Mouse (Mus musculus) kidney, postnatal 4 days (tissue): ENCODE data around the gene Mmp24.
A peak's percentile ranks its signal among the peaks of the same experiment; 100 is the strongest.

Experiments
- DNase-seq, 2 experiments: peaks; one replicate each; pipeline ENCODE4 v3.0.0; 2021; ENCODE audit warnings: mixed read lengths in 2 of 2

Gene Mmp24

DNA sequence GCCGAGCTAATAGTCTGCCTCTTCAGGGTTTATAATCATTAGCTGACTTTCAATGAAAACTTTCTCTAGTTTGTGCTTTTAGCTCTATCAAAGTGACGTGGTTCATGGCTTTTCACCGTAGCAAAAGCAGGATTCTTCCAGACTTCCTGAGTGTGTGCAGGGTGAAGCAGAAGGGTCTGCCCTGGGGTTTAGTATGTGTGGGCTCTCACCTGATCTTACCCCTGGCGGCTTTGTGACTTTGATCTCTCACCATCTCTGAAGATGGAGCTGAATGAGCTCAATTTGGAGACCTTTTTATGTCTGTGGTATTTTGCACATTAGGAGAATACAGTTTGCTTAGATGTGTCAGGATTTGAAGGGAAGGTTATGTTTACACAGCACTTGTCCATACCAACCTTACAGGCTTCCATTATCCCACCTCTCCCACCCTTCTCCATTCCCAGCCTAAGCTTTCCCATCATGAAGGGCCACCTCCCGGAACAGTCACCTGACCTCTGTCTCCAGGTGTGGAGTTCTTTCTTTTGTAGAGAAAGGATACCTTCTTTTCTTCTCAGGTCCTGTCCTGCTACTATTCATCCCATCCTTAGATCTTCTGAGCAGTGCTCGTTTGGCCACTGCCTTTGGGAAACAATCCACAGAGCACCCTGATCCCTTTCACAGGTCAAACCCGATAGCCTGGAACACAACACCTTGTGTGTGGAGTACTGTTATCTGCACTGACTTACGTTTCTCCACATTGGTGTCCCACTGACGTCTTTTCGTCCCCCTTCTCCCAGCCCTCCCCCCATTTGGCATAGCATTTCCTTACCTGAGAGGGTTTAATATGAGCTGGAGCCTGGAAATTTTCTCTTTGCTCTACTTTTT lies 1.9 kb downstream of the Mmp24 start:
- no peak for DNase-seq

DNA sequence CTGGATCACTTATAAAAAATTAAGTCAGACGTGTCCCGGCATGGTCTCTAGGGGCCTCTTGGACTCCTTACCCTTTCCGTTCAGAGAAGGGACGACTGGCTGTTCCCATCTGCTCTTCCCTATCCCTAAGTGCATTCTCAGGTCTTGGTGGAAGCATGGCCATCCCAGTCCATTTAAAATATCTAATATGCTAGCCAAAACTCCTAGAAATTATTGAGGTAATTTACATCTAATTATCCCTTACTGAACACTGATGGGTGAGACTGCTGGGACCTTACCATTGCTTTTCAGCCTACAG lies 2.5 kb downstream of the Mmp24 start:
- no peak for DNase-seq

DNA sequence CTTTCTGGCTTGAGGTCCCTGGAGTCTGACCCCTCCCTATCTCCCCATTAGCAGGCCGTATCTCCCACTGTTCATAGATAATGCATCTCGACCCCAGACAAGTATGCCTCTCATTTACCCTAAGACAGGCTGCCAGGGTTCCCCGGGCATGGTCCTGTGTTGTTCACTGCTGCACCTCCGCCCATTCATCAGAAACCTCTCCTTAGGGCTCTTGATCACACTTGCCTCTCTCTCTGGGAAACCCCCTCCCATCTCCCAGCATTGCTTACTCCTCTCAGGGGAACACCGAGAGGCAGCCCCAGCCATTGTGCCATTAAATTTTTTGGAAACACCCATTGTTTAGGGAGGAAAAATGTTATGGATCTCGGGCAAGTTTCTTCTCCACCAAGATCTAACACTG lies 2.9 kb downstream of the Mmp24 start:
- DNase-seq, result no peak

DNA sequence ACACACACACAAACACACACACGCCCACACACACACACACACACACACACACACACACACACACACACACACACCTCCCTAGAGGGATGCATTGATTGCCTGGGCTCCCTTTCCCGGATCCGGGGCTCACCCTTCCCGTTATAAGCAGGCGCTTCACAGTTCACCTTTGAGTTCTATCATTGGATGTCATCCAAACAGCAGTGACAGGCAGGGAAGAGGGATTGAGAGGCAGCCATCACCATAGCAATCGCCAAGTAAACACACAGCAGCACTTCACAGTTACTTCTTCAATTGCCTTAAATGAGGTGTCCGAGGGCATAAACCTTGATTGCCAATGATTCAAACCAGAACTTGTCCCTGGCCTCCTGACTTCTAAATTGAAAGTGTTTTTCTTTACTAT lies 3.9 kb downstream of the Mmp24 start:
- no peak for DNase-seq

DNA sequence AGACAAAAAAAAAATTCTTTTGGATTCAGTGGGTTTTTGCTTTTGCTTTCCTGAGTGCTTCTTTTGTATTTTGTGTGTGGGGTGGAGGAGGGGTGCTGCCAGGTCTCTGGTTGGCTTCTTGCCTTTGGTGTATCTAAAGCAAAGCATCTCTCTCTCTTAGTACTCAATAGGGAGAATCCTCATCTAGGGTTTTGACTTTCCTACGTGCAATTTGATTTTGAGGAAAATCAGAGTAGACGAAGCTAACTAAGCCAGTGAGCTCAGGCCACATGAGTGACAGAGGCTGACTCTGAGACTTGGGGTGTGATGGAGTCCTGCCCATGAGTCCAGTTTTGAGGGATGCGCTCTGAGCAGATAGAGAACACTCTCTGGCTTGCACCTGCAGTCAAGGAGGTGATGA lies 4.4 kb downstream of the Mmp24 start:
- no peak for DNase-seq

DNA sequence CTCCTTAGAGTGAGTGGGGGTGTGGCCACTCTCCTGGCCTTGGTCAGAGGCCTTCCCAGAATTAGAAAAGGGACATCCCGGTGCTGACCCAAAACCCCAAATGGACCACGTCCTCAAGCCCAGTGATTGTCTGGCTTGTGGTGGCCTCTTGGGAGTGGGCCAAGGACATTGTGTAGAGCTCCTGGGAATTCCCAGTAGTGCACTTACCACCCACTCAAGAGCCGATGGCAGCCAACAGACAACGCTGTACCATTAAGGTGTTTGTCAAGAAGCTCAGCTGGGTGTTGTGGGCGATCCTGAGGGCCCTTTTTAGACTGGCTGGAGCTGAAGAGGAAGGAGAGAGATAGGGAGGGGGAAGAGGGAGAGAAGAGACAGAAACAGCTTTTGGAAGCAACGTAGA lies 9.4 kb downstream of the Mmp24 start:
- no peak for DNase-seq

DNA sequence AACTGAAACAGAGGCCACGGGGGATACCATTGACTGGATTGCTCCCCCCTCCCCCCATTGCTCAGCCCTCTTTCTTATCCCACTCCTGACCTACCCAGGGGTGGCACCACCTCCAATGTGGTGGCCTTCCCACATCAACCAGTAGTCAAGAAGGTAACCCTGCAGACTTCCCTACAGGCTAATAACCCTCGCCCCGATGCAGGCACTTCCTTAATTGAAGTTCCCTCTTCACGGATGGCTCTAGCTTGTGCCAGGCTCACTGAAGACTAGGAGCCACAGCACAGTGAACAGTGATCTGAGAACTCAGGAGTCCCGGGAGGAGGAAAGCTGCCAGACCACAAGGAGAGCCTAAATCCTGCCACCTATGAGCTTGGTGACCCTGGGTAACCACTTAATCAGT lies 11.8 kb downstream of the Mmp24 start:
- DNase-seq, result no peak

DNA sequence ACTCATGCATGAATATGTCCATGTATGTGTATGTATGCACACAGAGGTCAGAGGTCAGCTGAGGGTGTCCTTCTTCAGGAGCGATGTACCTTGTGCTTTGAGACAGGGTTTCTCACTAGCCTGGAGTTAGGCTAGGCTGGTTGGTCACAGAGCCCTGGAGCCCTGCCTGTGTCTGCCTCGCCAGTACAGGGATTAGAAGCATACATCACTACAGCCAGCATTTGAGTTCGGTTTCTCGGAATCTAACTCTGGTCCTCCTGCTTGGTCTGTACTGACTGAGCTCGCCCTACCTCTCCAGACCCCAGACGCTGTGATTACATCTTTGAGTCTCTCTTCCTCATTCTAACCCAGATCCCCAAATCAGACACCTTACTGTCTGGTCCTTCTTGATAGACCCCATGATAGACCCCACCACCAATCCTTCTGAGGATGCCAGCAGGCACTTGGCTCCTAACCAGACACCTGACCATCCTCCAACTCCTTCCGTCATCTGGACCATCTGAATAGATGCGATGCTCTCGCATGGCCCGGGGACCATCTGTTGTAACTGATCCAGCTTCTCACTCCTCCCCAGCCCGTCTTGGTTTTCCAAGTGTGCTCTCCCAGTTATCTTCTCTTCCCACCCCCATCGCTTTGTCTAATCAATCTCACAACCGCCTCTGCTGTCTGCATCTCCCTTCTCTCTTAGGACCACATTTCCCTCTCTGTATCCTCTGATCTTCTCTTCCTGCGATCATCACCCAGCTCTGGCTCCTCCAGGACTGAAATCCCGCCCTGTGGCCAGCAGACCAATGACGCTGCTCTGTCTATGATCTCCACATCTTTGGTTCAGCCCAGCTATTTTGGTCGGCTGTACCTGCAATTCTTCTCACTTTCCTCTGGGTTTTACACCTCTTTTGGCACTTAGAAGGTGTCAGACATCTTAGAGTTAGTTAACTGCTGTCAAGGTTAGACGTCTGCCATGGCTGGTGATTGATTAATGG lies 13.1 kb downstream of the Mmp24 start:
- DNase-seq, result no peak

DNA sequence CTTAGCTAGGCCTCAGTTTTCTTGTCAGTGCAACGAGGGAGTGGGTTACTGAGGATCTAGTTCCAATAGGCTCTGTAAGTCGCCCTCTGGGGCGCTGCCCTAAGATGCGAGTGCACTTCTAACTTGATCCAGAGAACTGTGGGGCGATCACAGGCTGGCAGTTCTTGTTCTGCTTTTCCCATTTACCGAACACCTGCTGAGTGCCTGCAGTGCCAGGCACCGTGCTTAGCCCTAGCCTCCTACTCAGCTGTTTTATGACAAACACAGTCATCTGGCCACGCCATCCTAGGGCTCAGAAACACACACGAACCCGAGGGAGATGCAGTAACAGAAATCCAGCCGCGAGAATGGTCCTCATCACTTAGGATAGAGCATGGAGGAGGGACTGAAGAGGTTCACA lies 17.8 kb downstream of the Mmp24 start:
- no peak for DNase-seq

DNA sequence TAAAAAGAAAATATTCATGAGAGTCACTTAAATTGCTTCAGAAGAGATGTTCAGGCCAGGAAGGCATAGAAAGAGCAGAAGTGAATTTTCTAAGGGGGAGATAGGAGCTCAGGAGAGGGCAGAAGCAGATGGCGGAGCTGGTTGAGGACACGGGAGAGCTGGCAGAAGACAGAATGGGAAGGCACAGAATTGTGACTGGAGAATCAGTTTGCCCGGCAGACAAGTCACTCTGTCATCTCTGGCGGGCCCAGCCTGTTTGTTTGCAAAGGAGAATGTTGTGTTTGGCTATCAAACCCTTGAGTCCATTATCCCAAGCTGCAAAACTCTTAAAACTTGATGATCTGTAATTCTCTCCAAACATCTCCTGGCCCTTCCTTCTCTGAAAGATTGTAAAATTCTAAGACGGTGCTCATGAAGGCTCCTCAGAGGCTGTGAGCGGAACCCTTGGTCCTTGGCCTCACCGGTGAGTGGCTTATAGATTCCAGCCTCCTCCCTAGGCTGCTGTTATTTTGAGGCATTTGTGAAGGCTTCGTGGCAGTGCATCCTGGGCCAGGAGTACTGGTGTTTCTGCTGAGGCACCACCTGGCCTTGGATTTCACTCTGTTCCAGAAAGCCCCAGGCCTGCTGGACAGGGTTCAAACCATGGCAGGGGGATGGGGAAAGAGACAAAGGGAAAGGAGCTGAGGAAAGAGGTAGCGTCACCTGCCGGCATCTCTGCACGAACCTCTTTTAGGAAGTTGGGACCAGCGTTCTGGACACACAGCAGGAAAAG lies 19.7 kb downstream of the Mmp24 start:
- DNase-seq, result no peak

DNA sequence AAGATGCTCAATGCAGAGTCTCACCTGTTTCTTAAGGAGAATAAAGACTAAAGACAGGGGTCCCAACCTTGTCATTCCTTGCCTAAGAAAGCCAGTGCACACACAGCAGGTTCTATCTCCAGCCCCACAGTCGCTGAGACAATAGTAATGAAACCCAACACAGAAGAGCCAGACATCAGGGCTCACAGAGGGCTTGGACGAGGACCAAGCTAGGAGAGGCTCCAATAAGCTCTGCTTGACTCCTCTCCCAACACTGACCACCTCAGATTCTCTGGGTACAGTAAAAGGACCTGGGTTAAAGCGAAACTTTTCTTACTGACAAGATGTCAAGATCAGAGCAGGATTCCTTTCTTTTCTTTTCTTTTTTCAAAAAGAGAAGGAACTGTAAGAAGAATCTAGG lies 23.5 kb downstream of the Mmp24 start:
- no peak for DNase-seq

DNA sequence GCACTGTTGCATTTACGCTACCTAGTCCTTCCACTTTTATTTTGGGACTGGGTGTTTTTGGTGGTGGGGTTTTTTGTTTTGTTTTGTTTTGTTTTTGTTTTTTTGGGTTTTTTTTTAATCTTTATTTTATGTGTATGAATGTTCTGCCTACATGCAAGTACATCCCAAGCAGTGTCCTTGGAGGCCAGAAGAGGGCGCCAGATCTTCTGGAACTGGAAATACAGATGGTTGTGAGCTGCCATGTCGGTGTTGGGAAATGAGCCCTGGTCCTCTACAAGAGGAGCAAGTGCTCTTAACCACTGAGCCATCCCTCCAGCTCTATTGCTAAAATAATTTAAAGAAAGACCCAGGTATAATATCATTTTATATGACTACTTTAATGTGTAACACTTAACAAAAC lies 27.6 kb downstream of the Mmp24 start:
- DNase-seq, result peak; percentile 19 to 37

DNA sequence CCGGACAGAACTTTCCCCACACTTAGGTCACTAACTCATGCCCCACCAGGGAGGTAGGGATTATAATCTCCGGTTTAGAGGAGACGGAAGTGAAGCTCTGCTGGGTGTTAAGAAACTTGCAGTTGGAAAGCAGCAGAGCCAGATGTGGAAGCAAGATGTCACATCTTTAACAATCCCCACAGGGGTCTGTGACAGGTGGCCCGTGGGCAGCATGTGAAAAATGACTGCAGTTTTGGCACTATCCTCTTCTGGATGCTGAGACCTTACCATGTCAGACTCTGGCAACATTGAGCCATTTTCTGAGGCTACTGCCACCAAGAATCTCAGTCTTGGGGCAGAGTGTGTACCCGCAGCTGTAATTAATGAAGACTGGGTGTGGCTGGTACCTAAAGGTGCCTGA lies 28.9 kb downstream of the Mmp24 start:
- DNase-seq, result no peak

DNA sequence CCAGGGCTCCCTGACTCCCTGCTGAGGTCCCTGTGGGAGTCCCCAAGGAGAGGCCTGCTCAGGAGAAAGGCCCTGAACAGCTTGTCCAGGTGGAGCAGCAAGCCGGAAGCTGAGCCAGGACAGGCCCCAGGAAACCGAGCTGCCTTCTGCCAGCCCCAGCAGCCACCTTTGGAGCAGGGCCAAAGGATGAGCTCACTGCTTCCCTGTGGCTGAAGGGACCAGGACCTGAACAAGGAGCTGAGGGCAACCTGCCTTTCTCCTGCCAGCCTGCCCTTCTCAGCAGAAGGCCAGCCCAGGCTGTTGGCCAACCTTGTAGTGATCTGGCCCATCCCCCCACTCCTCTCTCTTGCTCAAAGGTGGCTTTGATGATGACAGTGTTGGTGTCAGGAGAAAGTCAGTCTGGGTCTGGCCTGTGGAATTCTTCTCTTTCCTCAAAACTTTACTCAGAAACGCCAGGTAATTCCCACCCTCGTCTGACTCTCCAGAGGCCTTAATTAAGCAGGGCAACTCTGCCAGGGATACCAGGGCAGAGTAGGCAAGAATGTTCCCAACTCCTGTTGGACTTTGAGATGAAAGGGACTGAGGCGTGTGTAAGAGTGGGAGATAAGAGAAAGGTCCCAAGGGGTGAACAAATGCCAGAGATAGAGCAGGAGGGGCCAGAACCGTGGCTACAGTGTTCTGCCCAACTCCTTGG lies 30.2 kb downstream of the Mmp24 start:
- DNase-seq, result peak; percentile 27 to 56

DNA sequence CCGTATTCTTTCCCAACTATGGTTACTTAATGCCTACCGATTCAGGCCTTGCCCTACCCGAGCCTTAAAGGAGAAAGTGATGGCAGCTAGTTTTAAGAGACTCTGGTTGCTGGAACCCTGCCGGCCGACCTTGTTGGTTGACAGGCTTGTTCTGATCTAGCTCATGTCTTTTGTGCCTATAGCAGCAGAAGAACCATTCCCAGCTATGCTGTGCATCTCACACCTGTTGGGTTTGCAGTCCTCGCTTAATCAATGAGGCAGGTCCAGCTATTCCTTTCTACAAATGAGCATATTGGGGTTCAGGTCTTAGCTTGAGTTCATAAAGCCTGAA lies 30.7 kb downstream of the Mmp24 start:
- DNase-seq, result no peak

DNA sequence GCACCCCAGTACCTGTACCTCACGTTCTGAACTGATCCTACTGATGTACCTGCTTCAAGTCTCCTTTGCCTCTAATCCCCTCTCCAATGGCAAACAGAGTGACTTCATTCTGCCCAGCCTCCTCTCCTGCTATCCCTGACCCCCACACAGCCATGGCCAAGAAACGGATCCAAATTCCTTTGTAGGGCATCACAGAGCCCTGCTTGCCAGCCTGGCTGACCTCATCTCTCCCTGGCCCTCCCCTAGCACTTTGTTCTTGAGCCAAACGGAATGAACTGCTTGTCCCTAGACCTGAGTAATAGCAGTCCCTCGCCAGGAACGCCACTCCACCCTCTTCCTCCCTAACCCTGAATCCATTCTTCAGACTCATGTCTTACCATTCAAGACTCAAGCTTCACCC lies 31.4 kb downstream of the Mmp24 start:
- DNase-seq, result no peak

DNA sequence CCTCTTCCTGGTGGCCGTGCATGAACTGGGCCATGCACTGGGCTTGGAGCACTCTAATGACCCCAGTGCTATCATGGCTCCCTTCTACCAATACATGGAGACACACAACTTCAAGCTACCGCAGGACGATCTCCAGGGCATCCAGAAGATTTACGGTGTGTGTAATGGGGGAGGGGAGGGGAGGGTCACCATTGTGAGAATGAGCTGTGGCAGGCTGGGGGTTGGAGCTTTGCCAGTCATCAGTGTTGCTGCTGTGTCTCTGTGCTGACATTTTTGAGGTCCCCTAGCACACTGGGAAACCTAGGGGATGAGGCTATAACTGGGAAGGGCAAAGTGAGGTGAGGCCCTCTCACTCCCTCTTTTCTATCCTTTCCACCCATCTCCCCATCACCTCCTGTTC lies 32.3 kb downstream of the Mmp24 start:
- DNase-seq, result no peak

DNA sequence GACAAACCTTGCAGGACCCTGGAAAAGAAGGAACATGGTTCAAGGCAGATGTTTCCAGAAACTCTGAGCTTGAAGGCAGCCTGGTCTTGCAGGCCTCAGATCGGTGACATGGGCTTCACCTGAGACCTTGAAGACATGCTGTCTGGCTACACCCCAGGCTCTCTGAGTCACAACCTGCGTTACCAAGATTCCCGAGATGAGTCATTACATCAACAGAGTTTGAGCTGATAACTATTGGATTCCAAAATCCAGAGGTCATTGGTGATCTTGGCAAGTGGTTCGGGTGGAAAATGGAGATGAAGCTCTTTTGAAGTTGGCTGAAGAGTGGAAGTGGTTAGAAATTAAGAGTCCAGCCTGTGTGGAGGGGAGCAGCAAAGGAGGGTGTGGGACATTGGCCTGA lies 34.5 kb downstream of the Mmp24 start:
- DNase-seq, result no peak

DNA sequence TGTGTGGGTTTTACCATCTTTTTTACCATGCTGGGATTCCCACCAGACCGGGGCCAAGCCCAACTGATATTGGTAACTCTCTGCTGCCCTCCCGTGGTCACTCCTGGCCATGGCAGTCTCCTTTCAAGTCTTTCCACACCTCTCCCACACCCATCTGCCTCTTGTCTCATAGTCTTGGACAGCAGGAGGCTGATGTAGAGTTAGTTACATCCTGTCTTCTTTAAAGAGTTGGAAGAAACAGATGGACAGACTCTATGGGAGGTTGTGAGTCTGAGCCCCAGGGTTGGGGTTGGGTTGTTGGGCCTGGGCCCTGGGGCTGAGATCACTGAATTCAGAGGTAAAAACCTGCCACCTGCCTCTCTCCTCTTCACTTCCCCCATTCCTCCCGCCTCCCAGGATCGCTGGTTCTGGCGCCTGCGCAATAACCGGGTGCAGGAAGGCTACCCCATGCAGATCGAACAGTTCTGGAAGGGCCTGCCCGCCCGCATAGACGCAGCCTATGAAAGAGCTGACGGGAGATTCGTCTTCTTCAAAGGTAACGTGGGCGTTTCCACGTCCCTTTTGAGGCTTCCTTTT lies 36.8 kb downstream of the Mmp24 start:
- DNase-seq, result peak; percentile 87 to 88

DNA sequence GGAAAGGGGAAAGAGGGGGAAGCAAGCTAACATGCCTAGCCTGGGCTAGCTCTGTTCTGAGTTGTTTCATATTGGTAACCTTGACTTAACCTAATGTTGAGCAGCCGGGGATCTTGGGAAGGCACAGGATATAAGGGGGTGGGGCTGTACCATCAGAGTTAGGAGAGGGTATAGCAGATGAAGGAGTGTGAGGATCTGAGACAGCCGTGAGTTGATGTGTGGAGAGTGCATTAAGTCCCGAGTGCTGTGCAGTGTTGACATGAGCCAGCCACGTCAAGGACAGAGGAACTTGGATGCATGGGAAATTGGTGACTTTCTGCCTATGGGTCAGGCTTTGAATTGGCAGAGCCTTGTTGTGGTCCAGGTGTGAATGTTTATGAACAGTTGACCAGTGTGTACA lies 37.5 kb downstream of the Mmp24 start:
- DNase-seq, result no peak

DNA sequence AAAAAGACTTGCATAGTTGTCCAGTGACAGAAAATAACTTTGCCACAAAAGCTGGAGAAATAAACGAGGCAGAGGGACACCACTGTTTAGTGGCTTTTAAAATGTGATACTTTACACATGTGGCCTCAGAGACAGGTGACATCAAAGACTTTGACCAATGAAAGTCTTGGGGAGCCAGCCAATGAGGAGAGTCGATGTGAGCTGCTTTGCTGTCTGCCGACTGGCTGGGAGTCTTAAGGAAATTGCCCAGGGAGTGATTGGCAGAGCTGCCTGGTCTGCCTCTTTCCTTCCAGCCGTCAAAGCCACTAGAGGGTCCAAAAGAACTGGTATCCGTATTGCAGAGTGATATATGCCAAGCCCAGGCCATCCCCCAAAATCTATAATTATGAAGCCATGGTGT lies 39.7 kb downstream of the Mmp24 start:
- peak in 1 of 2 experiments; percentile 30 for DNase-seq

DNA sequence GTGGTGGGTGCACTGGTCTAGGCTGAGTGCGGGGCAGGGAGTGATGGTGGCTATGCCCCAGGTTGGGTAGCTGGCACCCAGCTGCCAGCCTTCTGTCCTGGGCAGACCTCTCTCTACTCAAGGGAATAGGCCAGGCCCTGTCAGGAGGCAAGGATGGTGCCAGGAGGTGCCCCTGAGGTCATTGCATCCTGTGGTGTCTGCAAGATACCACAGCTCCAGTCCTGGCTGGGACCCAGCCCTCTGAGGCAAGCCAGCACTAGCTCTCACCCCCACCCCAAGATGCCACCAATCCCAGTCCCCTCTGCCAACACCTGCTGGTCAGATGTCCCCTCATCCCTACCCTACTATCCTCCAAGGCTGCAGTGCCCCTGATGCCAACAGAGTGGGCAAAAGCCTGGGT lies 41.0 kb downstream of the Mmp24 start:
- no peak for DNase-seq
